Mouse (Mus musculus) bone marrow macrophage, adult 2 months (primary cell): ENCODE measurements around the gene Pde8b. TPM values are rescaled to one million over a fixed set of nuclear protein-coding genes. Genes with fewer than 3 reads are reported as not detected.

ENCODE experiments used
- H3K27ac ChIP-seq: 2 replicates; pipeline ENCODE4 v1.5.1; 2012; ENCODE audit warnings: low read depth, low read length; ENCODE audit not compliant: insufficient read depth
- H3K4me1 ChIP-seq: 2 replicates; pipeline ENCODE4 v1.6.1; 2012; ENCODE audit warnings: low read length; ENCODE audit not compliant: control insufficient read depth, insufficient read depth
- H3K4me3 ChIP-seq: 2 replicates; pipeline ENCODE4 v1.5.1; 2012; ENCODE audit warnings: mild to moderate bottlenecking, low read length, moderate library complexity; ENCODE audit not compliant: insufficient read depth
- CTCF ChIP-seq: IDR thresholded peaks from 2 replicates; pipeline ENCODE4 v1.5.1; 2012; ENCODE audit warnings: low read depth, mild to moderate bottlenecking, low read length, moderate library complexity
- POLR2A ChIP-seq: IDR thresholded peaks from 2 replicates; pipeline ENCODE4 v1.6.1; 2012; ENCODE audit warnings: mild to moderate bottlenecking, low read depth, low read length, borderline replicate concordance
- polyA plus RNA-seq: library from polyadenylated mRNA; stranded (reverse); fragments of >200 nt; gene quantifications from 2 replicates; pipeline ENCODE4 v1.2.4, GENCODE M21; 2012; ENCODE audit not compliant: missing spikeins, insufficient read depth, insufficient read length

Gene Pde8b
- polyA plus RNA-seq, result 4.7 and 4.9 TPM in 2 replicates

DNA sequence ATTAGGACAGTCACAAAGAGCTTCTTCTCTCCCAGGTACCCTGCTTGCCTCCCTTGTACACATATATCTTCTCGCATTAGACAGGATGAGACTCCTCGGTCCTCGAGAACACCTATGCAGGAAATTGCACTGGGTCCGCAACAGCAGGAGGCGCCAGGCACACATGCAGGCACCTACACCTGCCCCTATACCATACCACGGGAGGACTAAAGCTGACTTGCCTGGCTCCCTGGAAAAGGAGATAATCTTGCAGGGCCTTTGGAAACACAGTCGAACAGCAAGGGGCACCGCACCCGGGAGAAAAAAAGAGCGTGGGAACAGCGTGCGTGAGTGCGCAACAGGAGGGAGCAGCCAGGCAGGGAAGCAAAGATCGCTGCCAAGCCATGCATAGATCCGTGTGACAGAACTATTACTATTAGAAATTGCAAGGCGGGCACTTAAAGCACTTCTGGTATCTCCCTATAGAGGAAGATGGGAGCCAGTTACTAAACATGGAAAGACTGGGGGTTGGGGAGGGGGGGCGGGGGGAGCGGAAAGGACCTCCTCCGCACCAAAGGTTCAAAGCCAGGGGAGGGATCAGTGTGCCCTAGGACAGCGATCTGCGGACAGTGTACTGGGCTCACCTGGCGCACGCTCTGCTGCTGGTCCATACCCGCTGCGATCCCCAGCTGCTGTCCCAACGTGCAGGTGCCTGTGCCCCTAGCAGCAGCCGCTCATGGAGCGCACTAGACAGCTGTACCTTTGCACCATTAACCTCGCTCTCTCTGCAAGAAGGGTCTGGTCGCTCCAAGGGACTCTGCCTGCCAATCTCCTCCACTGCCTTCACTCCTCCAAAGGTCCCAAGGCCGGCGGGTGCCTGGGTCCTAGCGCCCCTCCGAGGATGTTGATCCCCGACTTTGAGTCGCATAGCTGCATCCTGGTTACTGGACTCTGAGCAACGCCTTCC, at the start of gene Pde8b:
Gene Pde8b, minus strand, starts transcription at position 826 of the 946 bp plus-strand sequence.
- Histone ChIP-seq H3K4me1 (no peaks in the 10 kb centered on the region), H3K27ac (no peak within 1 kb of the TSS), H3K4me3 (no peak within 1 kb of the TSS)
- TF ChIP-seq POLR2A, result no peak
- TF ChIP-seq CTCF, result no peak

- H3K4me3 ChIP-seq, result no peak overlapping the region
- TF ChIP-seq CTCF, result no peak
- TF ChIP-seq POLR2A, result no peak
- no peaks in the 10 kb centered on the region for H3K4me1 ChIP-seq
- no peak overlapping the region for H3K27ac ChIP-seq
Observed at GRCm38 (mm10) chr13:95291983-95292382, 41.8 kb upstream of the Pde8b start.

GRCm38 (mm10) chr13:95288027-95288426, 37.9 kb upstream of the Pde8b start:
- Histone ChIP-seq H3K4me3 (no peak overlapping the region), H3K4me1 (no peaks in the 10 kb centered on the region), H3K27ac (no peak overlapping the region)
- no peak for TF ChIP-seq CTCF
- no peak for TF ChIP-seq POLR2A

DNA sequence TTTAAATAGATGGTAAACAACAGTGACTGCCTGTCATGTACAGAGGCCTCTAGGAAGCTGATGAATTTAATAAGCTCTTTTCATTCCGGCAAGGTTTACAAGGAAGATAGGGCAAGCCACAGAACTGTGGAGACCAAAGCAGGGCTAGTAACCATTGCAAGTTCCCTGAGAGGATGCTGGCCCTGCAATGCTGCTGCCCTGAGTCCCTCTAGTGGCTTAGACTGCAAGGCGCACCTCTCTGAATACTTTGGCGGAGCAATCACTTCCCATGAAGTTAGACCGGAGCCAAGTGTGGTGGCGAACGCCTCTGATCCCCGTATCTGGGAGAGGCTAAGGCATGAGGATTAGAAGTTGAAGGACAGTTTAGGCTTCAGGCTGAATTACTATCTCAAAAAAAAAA, 36.9 kb upstream of the Pde8b start:
- Histone ChIP-seq H3K4me1 (no peaks in the 10 kb centered on the region), H3K27ac (no peak overlapping the region), H3K4me3 (no peak overlapping the region)
- TF ChIP-seq CTCF, result peak; percentile 52
- TF ChIP-seq POLR2A, result no peak

- H3K4me3 ChIP-seq, result no peak overlapping the region
- H3K27ac ChIP-seq, result no peak overlapping the region
- TF ChIP-seq CTCF, result no peak
- no peak for TF ChIP-seq POLR2A
- H3K4me1 ChIP-seq, result no peaks in the 10 kb centered on the region
Observed at GRCm38 (mm10) chr13:95281740-95282673, 31.9 kb upstream of the Pde8b start.

- peaks cover 7% of the 10 kb centered on the region for H3K4me1 ChIP-seq
- TF ChIP-seq CTCF (no peak), POLR2A (no peak)
Observed at GRCm38 (mm10) chr13:95278426-95279025, 28.4 kb upstream of the Pde8b start.

GRCm38 (mm10) chr13:95264691-95265090, 14.6 kb upstream of the Pde8b start:
- TF ChIP-seq POLR2A, result no peak
- no peak for TF ChIP-seq CTCF
- H3K4me1 ChIP-seq, result no peaks in the 10 kb centered on the region; the same call in 1 of the 2 replicates
- H3K4me3 ChIP-seq, result no peak overlapping the region
- no peak overlapping the region for H3K27ac ChIP-seq

More at GRCm38 (mm10) chr13:95278426-95279025, 28.4 kb upstream of the Pde8b start:
- Histone ChIP-seq H3K4me3 (no peak overlapping the region), H3K27ac (no peak overlapping the region)

DNA sequence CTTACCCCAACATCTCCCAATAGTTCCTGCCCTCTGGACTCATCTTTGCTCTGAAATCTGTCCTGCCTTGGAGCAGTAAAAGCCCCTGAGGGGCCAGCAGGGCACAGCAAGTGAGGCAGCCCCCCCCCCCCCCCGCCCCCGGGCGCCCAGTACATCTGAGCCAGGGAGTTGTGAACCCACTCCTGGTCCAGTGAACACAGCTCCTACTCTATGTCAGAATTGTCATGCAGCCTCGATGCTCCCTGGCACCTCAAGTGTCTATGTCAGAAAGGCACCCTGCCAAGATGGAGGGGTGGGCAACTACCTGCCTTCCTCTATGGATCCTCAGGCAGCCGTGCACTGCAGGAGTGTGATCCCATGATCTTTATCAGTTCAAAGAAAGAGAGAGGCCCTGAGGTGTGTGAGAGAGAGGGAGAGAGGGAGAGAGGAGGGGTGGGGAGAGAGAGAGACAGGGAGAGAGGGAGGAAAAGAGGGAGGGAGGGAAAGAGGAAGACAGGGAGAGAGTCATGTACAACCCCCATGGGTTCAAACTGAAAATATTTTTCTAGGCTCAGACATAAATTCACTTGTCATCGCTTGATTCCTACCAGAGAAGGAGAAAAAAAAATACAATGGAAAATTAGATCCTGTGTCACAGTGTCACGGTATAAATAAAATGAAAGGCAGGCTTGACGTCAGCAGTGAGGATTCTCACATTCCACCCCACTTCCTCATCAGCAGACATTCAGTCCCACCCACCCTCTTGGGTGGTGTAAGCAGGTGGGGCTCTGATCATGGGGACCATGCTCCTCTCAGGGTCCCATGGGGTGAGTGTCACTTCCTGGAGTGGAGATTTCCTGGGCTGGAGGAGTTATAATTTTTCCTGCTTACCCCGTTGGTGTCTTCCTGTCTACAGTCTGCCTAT, 11.0 kb upstream of the Pde8b start:
- H3K4me3 ChIP-seq, result no peak overlapping the region
- no peaks in the 10 kb centered on the region; the same call in 1 of the 2 replicates for H3K4me1 ChIP-seq
- H3K27ac ChIP-seq, result no peak overlapping the region
- TF ChIP-seq POLR2A (no peak), CTCF (no peak)
